Mouse (Mus musculus) heart, embryonic 11.5 days (tissue): ENCODE data around the gene Kcnj15. TPM values are rescaled to one million over a fixed set of nuclear protein-coding genes. Genes with fewer than 3 reads are reported as not detected.

Experiments
- ATAC-seq: fragments of 200-750 bp; cut with Nextera tagmentation; replicated peaks from 2 replicates; pipeline ENCODE4 v1.8.0; 2017; ENCODE audit warnings: moderate library complexity; ENCODE audit not compliant: insufficient number of reproducible peaks, low FRiP score, low TSS enrichment
- H3K27ac ChIP-seq: fragments of 300-500 bp; sonication (generic); 2 replicates; pipeline ENCODE4 v1.5.1; 2014; ENCODE audit warnings: mild to moderate bottlenecking, low read depth, low read length
- H3K27me3 ChIP-seq: fragments of 300-500 bp; sonication (generic); 2 replicates; pipeline ENCODE4 v1.6.1; 2014; ENCODE audit warnings: mild to moderate bottlenecking, low read length, mixed read lengths; ENCODE audit not compliant: control insufficient read depth, insufficient read depth
- H3K36me3 ChIP-seq: fragments of 300-500 bp; sonication (generic); 2 replicates; pipeline ENCODE4 v1.6.1; 2014; ENCODE audit warnings: mild to moderate bottlenecking, low read length, moderate library complexity, mixed read lengths; ENCODE audit not compliant: control insufficient read depth, insufficient read depth
- H3K4me1 ChIP-seq: fragments of 300-500 bp; sonication (generic); 2 replicates; pipeline ENCODE4 v1.6.1; 2014; ENCODE audit warnings: low read length; ENCODE audit not compliant: control insufficient read depth, insufficient read depth
- H3K4me2 ChIP-seq: fragments of 300-500 bp; sonication (generic); 2 replicates; pipeline ENCODE4 v1.6.1; 2014; ENCODE audit warnings: mild to moderate bottlenecking, moderate library complexity
- H3K4me3 ChIP-seq: fragments of 300-500 bp; sonication (generic); 2 replicates; pipeline ENCODE4 v1.5.1; 2014; ENCODE audit warnings: low read depth, low read length
- H3K9ac ChIP-seq: fragments of 300-500 bp; sonication (generic); 2 replicates; pipeline ENCODE4 v1.6.1; 2014; ENCODE audit warnings: mild to moderate bottlenecking, low read depth, low read length, moderate library complexity
- H3K9me3 ChIP-seq: fragments of 300-500 bp; sonication (generic); replicated peaks from 2 replicates; pipeline ENCODE4 v1.6.1; 2016; ENCODE audit warnings: low read length; ENCODE audit not compliant: control insufficient read depth
- WGBS: fragments of 180-500 bp; shearing (Covaris S2); extraction: QIAGEN DNeasy Blood & Tissue Kit; methylation state at CpG from one replicate; pipeline ENCODE4 v1.1.7; 2014; ENCODE audit not compliant: insufficient replicate concordance; 5-methylcytosine and 5-hydroxymethylcytosine counted together
- polyA plus RNA-seq: library from polyadenylated mRNA; unstranded; fragments of >200 nt; fragmentation: Nextera tagmentation; extraction: Ambion mirVana; gene quantifications from 2 replicates; pipeline ENCODE4 v1.2.1, GENCODE M21; 2014

The Kcnj15 gene
- polyA plus RNA-seq, 1 experiment from 2014 or later: 0.53 TPM

GRCm38 (mm10) chr16:95219459-95219858, 37.9 kb upstream of the Kcnj15 start:
- 66% methylated on average over 2 of the region's 2 CpGs for WGBS
- Histone ChIP-seq H3K27ac (no peak overlapping the region), H3K9ac (no peak overlapping the region), H3K4me2 (no peak overlapping the region), H3K9me3 (no peaks in the 10 kb centered on the region), H3K4me3 (no peak overlapping the region), H3K27me3 (no peaks in the 10 kb centered on the region), H3K36me3 (no peaks in the 10 kb centered on the region), H3K4me1 (no peaks in the 10 kb centered on the region)
- no peak for ATAC-seq

- H3K4me2 ChIP-seq: no peak overlapping the region
- no peak for ATAC-seq
- no peaks in the 10 kb centered on the region for H3K36me3 ChIP-seq
- H3K4me1 ChIP-seq: no peaks in the 10 kb centered on the region
- 57% methylated on average over 4 of the region's 4 CpGs for WGBS
- H3K27ac ChIP-seq: no peak overlapping the region
- H3K27me3 ChIP-seq: no peaks in the 10 kb centered on the region
- H3K4me3 ChIP-seq: no peak overlapping the region
- no peaks in the 10 kb centered on the region for H3K9me3 ChIP-seq
- H3K9ac ChIP-seq: no peak overlapping the region
Measured at GRCm38 (mm10) chr16:95221051-95221450, 36.3 kb upstream of the Kcnj15 start.

- no peaks in the 10 kb centered on the region for H3K4me1 ChIP-seq
- 52% methylated on average over 7 of the region's 7 CpGs for WGBS
- ATAC-seq: no peak
Measured at GRCm38 (mm10) chr16:95222026-95222718, 35.2 kb upstream of the Kcnj15 start.

GRCm38 (mm10) chr16:95223435-95223834, 33.9 kb upstream of the Kcnj15 start:
- Histone ChIP-seq H3K4me1 (no peaks in the 10 kb centered on the region), H3K36me3 (no peaks in the 10 kb centered on the region), H3K27me3 (no peaks in the 10 kb centered on the region), H3K4me2 (no peak overlapping the region), H3K9ac (no peak overlapping the region), H3K4me3 (no peak overlapping the region), H3K9me3 (no peaks in the 10 kb centered on the region), H3K27ac (no peak overlapping the region)
- WGBS: 80% methylated on average over 8 of the region's 8 CpGs
- ATAC-seq: no peak

More at GRCm38 (mm10) chr16:95222026-95222718, 35.2 kb upstream of the Kcnj15 start:
- Histone ChIP-seq H3K27me3 (no peaks in the 10 kb centered on the region), H3K27ac (no peak overlapping the region), H3K4me3 (no peak overlapping the region), H3K4me2 (no peak overlapping the region), H3K9ac (no peak overlapping the region), H3K36me3 (no peaks in the 10 kb centered on the region), H3K9me3 (no peaks in the 10 kb centered on the region)

- Histone ChIP-seq H3K4me2 (no peak overlapping the region), H3K27me3 (no peaks in the 10 kb centered on the region), H3K9me3 (no peaks in the 10 kb centered on the region), H3K4me1 (no peaks in the 10 kb centered on the region), H3K36me3 (no peaks in the 10 kb centered on the region), H3K4me3 (no peak overlapping the region), H3K27ac (no peak overlapping the region), H3K9ac (no peak overlapping the region)
- WGBS: 63% methylated on average over 7 of the region's 7 CpGs
- ATAC-seq: no peak
Measured at GRCm38 (mm10) chr16:95225285-95225684, 32.1 kb upstream of the Kcnj15 start.

- H3K9ac ChIP-seq: no peak overlapping the region
- H3K27me3 ChIP-seq: no peaks in the 10 kb centered on the region
- H3K4me2 ChIP-seq: no peak overlapping the region
- H3K27ac ChIP-seq: no peak overlapping the region
- H3K4me3 ChIP-seq: no peak overlapping the region
- 64% methylated on average over 4 of the region's 4 CpGs for WGBS
- ATAC-seq: no peak
- no peaks in the 10 kb centered on the region for H3K4me1 ChIP-seq
- no peaks in the 10 kb centered on the region for H3K9me3 ChIP-seq
- no peaks in the 10 kb centered on the region for H3K36me3 ChIP-seq
Measured at GRCm38 (mm10) chr16:95231768-95232167, 25.6 kb upstream of the Kcnj15 start.

GRCm38 (mm10) chr16:95234891-95235548, 22.3 kb upstream of the Kcnj15 start:
- Histone ChIP-seq H3K9ac (no peak overlapping the region), H3K4me1 (no peaks in the 10 kb centered on the region), H3K4me2 (no peak overlapping the region), H3K27ac (no peak overlapping the region), H3K4me3 (no peak overlapping the region), H3K36me3 (no peaks in the 10 kb centered on the region), H3K9me3 (no peaks in the 10 kb centered on the region), H3K27me3 (no peaks in the 10 kb centered on the region)
- ATAC-seq: no peak
- WGBS: 78% methylated on average over 2 of the region's 2 CpGs

- Histone ChIP-seq H3K36me3 (no peaks in the 10 kb centered on the region), H3K4me3 (no peak overlapping the region), H3K4me1 (peaks cover 6% of the 10 kb centered on the region; the same call in 1 of the 2 replicates), H3K27me3 (no peaks in the 10 kb centered on the region), H3K27ac (peak overlapping the region; percentile 72), H3K4me2 (no peak overlapping the region), H3K9me3 (no peaks in the 10 kb centered on the region), H3K9ac (no peak overlapping the region)
- WGBS: 64% methylated on average over 7 of the region's 7 CpGs
- no peak for ATAC-seq
Measured at GRCm38 (mm10) chr16:95239209-95239925, 18.0 kb upstream of the Kcnj15 start.
